Mouse (Mus musculus): ENCODE measurements around the gene Marveld2. TPM values are rescaled to one million over a fixed set of nuclear protein-coding genes. Genes with fewer than 3 reads are reported as not detected.

The Marveld2 gene
- polyA plus RNA-seq, 1 experiment from 2014 or later: 1.5 TPM

GRCm38 (mm10) chr13:100634106-100634691 lies 17.4 kb upstream of the Marveld2 start:
- no peak overlapping the region for H3K9ac ChIP-seq (replicated peaks; ENCODE audit: low read depth, low read length)
- H3K36me3 ChIP-seq (ENCODE audit: control insufficient read depth, insufficient read depth): peaks cover 34% of the 10 kb centered on the region
- H3K27me3 ChIP-seq (replicated peaks; ENCODE audit: control insufficient read depth, insufficient read depth, low read length): no peaks in the 10 kb centered on the region
- H3K27ac ChIP-seq (ENCODE audit: low read length): no peak overlapping the region
- no peak overlapping the region for H3K4me2 ChIP-seq (ENCODE audit: low read length)
- no peak for ATAC-seq
- WGBS: 96% methylated on average over 3 of the region's 3 CpGs
- no peaks in the 10 kb centered on the region for H3K4me1 ChIP-seq (replicated peaks; ENCODE audit: control insufficient read depth, insufficient read depth, low read length)
- H3K4me3 ChIP-seq (replicated peaks; ENCODE audit: low read length): no peak overlapping the region
- H3K9me3 ChIP-seq (ENCODE audit: control insufficient read depth, low read length): no peaks in the 10 kb centered on the region

GRCm38 (mm10) chr13:100622241-100622640 lies 5.5 kb upstream of the Marveld2 start:
- H3K4me2 ChIP-seq (ENCODE audit: low read length): no peak overlapping the region
- H3K27me3 ChIP-seq (replicated peaks; ENCODE audit: control insufficient read depth, insufficient read depth, low read length): peaks cover 6% of the 10 kb centered on the region
- H3K36me3 ChIP-seq (ENCODE audit: control insufficient read depth, insufficient read depth): peaks cover 44% of the 10 kb centered on the region
- no peak overlapping the region for H3K4me3 ChIP-seq (replicated peaks; ENCODE audit: low read length)
- no peak overlapping the region for H3K27ac ChIP-seq (ENCODE audit: low read length)
- no peak for ATAC-seq
- no peak overlapping the region for H3K9ac ChIP-seq (replicated peaks; ENCODE audit: low read depth, low read length)
- H3K4me1 ChIP-seq (replicated peaks; ENCODE audit: control insufficient read depth, insufficient read depth, low read length): no peaks in the 10 kb centered on the region
- no peaks in the 10 kb centered on the region for H3K9me3 ChIP-seq (ENCODE audit: control insufficient read depth, low read length)
- 94% methylated on average over 4 of the region's 4 CpGs for WGBS

GRCm38 (mm10) chr13:100617583-100617982 lies 812 bp upstream of the Marveld2 start:
- Histone ChIP-seq H3K4me1 (replicated peaks; ENCODE audit: control insufficient read depth, insufficient read depth, low read length) (peaks cover 4% of the 10 kb centered on the region), H3K4me2 (ENCODE audit: low read length) (no peak overlapping the region), H3K27me3 (replicated peaks; ENCODE audit: control insufficient read depth, insufficient read depth, low read length) (peaks cover 6% of the 10 kb centered on the region), H3K27ac (ENCODE audit: low read length) (no peak overlapping the region), H3K9ac (replicated peaks; ENCODE audit: low read depth, low read length) (no peak overlapping the region), H3K9me3 (ENCODE audit: control insufficient read depth, low read length) (no peaks in the 10 kb centered on the region), H3K4me3 (replicated peaks; ENCODE audit: low read length) (no peak overlapping the region), H3K36me3 (ENCODE audit: control insufficient read depth, insufficient read depth) (peaks cover 20% of the 10 kb centered on the region)
- WGBS: 84% methylated on average over 13 of the region's 13 CpGs
- no peak; the same call in 1 of the 2 replicates for ATAC-seq

GRCm38 (mm10) chr13:100612903-100613302 lies 3.9 kb downstream of the Marveld2 start:
- Histone ChIP-seq H3K4me3 (replicated peaks; ENCODE audit: low read length) (no peak overlapping the region), H3K27me3 (replicated peaks; ENCODE audit: control insufficient read depth, insufficient read depth, low read length) (peaks cover 6% of the 10 kb centered on the region), H3K9me3 (ENCODE audit: control insufficient read depth, low read length) (no peaks in the 10 kb centered on the region), H3K4me1 (replicated peaks; ENCODE audit: control insufficient read depth, insufficient read depth, low read length) (peaks cover 4% of the 10 kb centered on the region), H3K27ac (ENCODE audit: low read length) (no peak overlapping the region), H3K4me2 (ENCODE audit: low read length) (no peak overlapping the region), H3K9ac (replicated peaks; ENCODE audit: low read depth, low read length) (no peak overlapping the region), H3K36me3 (ENCODE audit: control insufficient read depth, insufficient read depth) (no peaks in the 10 kb centered on the region)
- 61% methylated on average over 2 of the region's 2 CpGs for WGBS
- ATAC-seq: no peak

GRCm38 (mm10) chr13:100612251-100612650 lies 4.5 kb downstream of the Marveld2 start:
- WGBS: 96% methylated on average over 10 of the region's 10 CpGs
- H3K36me3 ChIP-seq (ENCODE audit: control insufficient read depth, insufficient read depth): no peaks in the 10 kb centered on the region
- peaks cover 4% of the 10 kb centered on the region for H3K4me1 ChIP-seq (replicated peaks; ENCODE audit: control insufficient read depth, insufficient read depth, low read length)
- peaks cover under 1% of the 10 kb centered on the region; the same call in 1 of the 2 replicates for H3K27me3 ChIP-seq (replicated peaks; ENCODE audit: control insufficient read depth, insufficient read depth, low read length)
- ATAC-seq: no peak
- no peak overlapping the region for H3K4me2 ChIP-seq (ENCODE audit: low read length)
- H3K9me3 ChIP-seq (ENCODE audit: control insufficient read depth, low read length): no peaks in the 10 kb centered on the region
- H3K9ac ChIP-seq (replicated peaks; ENCODE audit: low read depth, low read length): no peak overlapping the region
- H3K4me3 ChIP-seq (replicated peaks; ENCODE audit: low read length): no peak overlapping the region
- H3K27ac ChIP-seq (ENCODE audit: low read length): no peak overlapping the region

- H3K4me2 ChIP-seq (ENCODE audit: low read length): no peak overlapping the region
- H3K27ac ChIP-seq (ENCODE audit: low read length): no peak overlapping the region
- 94% methylated on average over 13 of the region's 13 CpGs for WGBS
- no peaks in the 10 kb centered on the region; the same call in 1 of the 2 replicates for H3K4me1 ChIP-seq (replicated peaks; ENCODE audit: control insufficient read depth, insufficient read depth, low read length)
- H3K36me3 ChIP-seq (ENCODE audit: control insufficient read depth, insufficient read depth): no peaks in the 10 kb centered on the region
- H3K9ac ChIP-seq (replicated peaks; ENCODE audit: low read depth, low read length): no peak overlapping the region
- no peaks in the 10 kb centered on the region for H3K27me3 ChIP-seq (replicated peaks; ENCODE audit: control insufficient read depth, insufficient read depth, low read length)
- H3K4me3 ChIP-seq (replicated peaks; ENCODE audit: low read length): no peak overlapping the region
- ATAC-seq: no peak
- no peaks in the 10 kb centered on the region for H3K9me3 ChIP-seq (ENCODE audit: control insufficient read depth, low read length)
Measured at GRCm38 (mm10) chr13:100611266-100611665, 5.5 kb downstream of the Marveld2 start.

- H3K36me3 ChIP-seq (ENCODE audit: control insufficient read depth, insufficient read depth): no peaks in the 10 kb centered on the region
- ATAC-seq: no peak
Measured at GRCm38 (mm10) chr13:100607756-100608155, 9.0 kb downstream of the Marveld2 start.

GRCm38 (mm10) chr13:100605845-100606244 lies 10.9 kb downstream of the Marveld2 start:
- Histone ChIP-seq H3K9ac (replicated peaks; ENCODE audit: low read depth, low read length) (no peak overlapping the region), H3K4me3 (replicated peaks; ENCODE audit: low read length) (no peak overlapping the region), H3K36me3 (ENCODE audit: control insufficient read depth, insufficient read depth) (no peaks in the 10 kb centered on the region), H3K27me3 (replicated peaks; ENCODE audit: control insufficient read depth, insufficient read depth, low read length) (no peaks in the 10 kb centered on the region), H3K4me1 (replicated peaks; ENCODE audit: control insufficient read depth, insufficient read depth, low read length) (no peaks in the 10 kb centered on the region), H3K27ac (ENCODE audit: low read length) (no peak overlapping the region), H3K4me2 (ENCODE audit: low read length) (no peak overlapping the region), H3K9me3 (ENCODE audit: control insufficient read depth, low read length) (no peaks in the 10 kb centered on the region)
- no peak for ATAC-seq
- 64% methylated on average over 1 of the region's 1 CpGs for WGBS

More at GRCm38 (mm10) chr13:100607756-100608155, 9.0 kb downstream of the Marveld2 start:
- Histone ChIP-seq H3K4me1 (replicated peaks; ENCODE audit: control insufficient read depth, insufficient read depth, low read length) (no peaks in the 10 kb centered on the region), H3K9ac (replicated peaks; ENCODE audit: low read depth, low read length) (no peak overlapping the region), H3K9me3 (ENCODE audit: control insufficient read depth, low read length) (no peaks in the 10 kb centered on the region), H3K27me3 (replicated peaks; ENCODE audit: control insufficient read depth, insufficient read depth, low read length) (no peaks in the 10 kb centered on the region), H3K4me3 (replicated peaks; ENCODE audit: low read length) (no peak overlapping the region), H3K4me2 (ENCODE audit: low read length) (no peak overlapping the region), H3K27ac (ENCODE audit: low read length) (no peak overlapping the region)
- 87% methylated on average over 8 of the region's 8 CpGs for WGBS

- Histone ChIP-seq H3K4me1 (replicated peaks; ENCODE audit: control insufficient read depth, insufficient read depth, low read length) (no peaks in the 10 kb centered on the region), H3K9me3 (ENCODE audit: control insufficient read depth, low read length) (no peaks in the 10 kb centered on the region), H3K27ac (ENCODE audit: low read length) (no peak overlapping the region), H3K4me2 (ENCODE audit: low read length) (no peak overlapping the region), H3K4me3 (replicated peaks; ENCODE audit: low read length) (no peak overlapping the region), H3K27me3 (replicated peaks; ENCODE audit: control insufficient read depth, insufficient read depth, low read length) (no peaks in the 10 kb centered on the region), H3K36me3 (ENCODE audit: control insufficient read depth, insufficient read depth) (no peaks in the 10 kb centered on the region), H3K9ac (replicated peaks; ENCODE audit: low read depth, low read length) (no peak overlapping the region)
- no peak for ATAC-seq
- WGBS: 90% methylated on average over 11 of the region's 11 CpGs
Measured at GRCm38 (mm10) chr13:100603738-100604095, 13.1 kb downstream of the Marveld2 start.

Data from forebrain, embryonic 16.5 days (tissue).